Mouse (Mus musculus) heart, embryonic 14.5 days (tissue): Measurements from ENCODE around the gene Efhd2. TPM values are rescaled to one million over a fixed set of nuclear protein-coding genes. Genes with fewer than 3 reads are reported as not detected.

Experiments used
- ATAC-seq: fragments of 200-750 bp; cut with Nextera tagmentation; 2 replicates; pipeline ENCODE4 v1.8.0; 2017; ENCODE audit warnings: low read depth, moderate TSS enrichment; ENCODE audit not compliant: insufficient number of reproducible peaks, insufficient read depth, low FRiP score
- H3K27ac ChIP-seq, 2 experiments: fragments of 200-500 bp in 1 of 2; fragments of 300-500 bp in 1 of 2; sonication (generic) in 1 of 2; replicated peaks in 1 of 2; 2 replicates each; pipeline ENCODE4 v1.5.1; 2012 to 2014; ENCODE audit warnings: low read depth in 2 of 2, low read length in 2 of 2, control low read depth in 1 of 2, mild to moderate bottlenecking in 1 of 2, mixed read lengths in 1 of 2; ENCODE audit not compliant: control insufficient read depth in 1 of 2, insufficient read depth in 1 of 2
- H3K27me3 ChIP-seq: fragments of 300-500 bp; sonication (generic); 2 replicates; pipeline ENCODE4 v1.6.1; 2014; ENCODE audit warnings: mild to moderate bottlenecking, low read length, control low read depth; ENCODE audit not compliant: control insufficient read depth, insufficient read depth
- H3K36me3 ChIP-seq: fragments of 300-500 bp; sonication (generic); 2 replicates; pipeline ENCODE4 v1.6.1; 2014; ENCODE audit warnings: mild to moderate bottlenecking, control low read depth, low read length, mixed read lengths; ENCODE audit not compliant: control insufficient read depth, insufficient read depth
- H3K4me1 ChIP-seq, 2 experiments: fragments of 200-500 bp in 1 of 2; fragments of 300-500 bp in 1 of 2; sonication (generic) in 1 of 2; 2 replicates each; pipeline ENCODE4 v1.6.1; 2012 to 2014; ENCODE audit warnings: low read length in 2 of 2, control low read depth in 1 of 2, mixed read lengths in 1 of 2; ENCODE audit not compliant: control insufficient read depth in 2 of 2, insufficient read depth in 2 of 2
- H3K4me2 ChIP-seq: fragments of 300-500 bp; sonication (generic); 2 replicates; pipeline ENCODE4 v1.6.1; 2014; ENCODE audit warnings: mild to moderate bottlenecking, low read length
- H3K4me3 ChIP-seq, 2 experiments: fragments of 200-500 bp in 1 of 2; fragments of 300-500 bp in 1 of 2; sonication (generic) in 1 of 2; 2 replicates each; pipeline ENCODE4 v1.5.1; 2012 to 2014; ENCODE audit warnings: low read length in 2 of 2, mild to moderate bottlenecking in 2 of 2, control low read depth in 1 of 2, low read depth in 1 of 2, moderate library complexity in 1 of 2; ENCODE audit not compliant: control insufficient read depth in 1 of 2, insufficient read depth in 1 of 2
- H3K9ac ChIP-seq: fragments of 300-500 bp; sonication (generic); 2 replicates; pipeline ENCODE4 v1.6.1; 2014; ENCODE audit warnings: mild to moderate bottlenecking, low read length
- H3K9me3 ChIP-seq: fragments of 300-500 bp; sonication (generic); 2 replicates; pipeline ENCODE4 v1.6.1; 2016; ENCODE audit warnings: low read length, control low read depth; ENCODE audit not compliant: control insufficient read depth
- WGBS: fragments of 180-500 bp; shearing (Covaris S2); extraction: QIAGEN DNeasy Blood & Tissue Kit; methylation state at CpG from one replicate; pipeline ENCODE4 v1.1.7; 2014; 5-methylcytosine and 5-hydroxymethylcytosine counted together
- polyA plus RNA-seq: library from polyadenylated mRNA; unstranded; fragments of >200 nt; fragmentation: Nextera tagmentation; extraction: Ambion mirVana; gene quantifications from 2 replicates; pipeline ENCODE4 v1.2.1, GENCODE M21; 2014

Efhd2 gene
- polyA plus RNA-seq, 1 experiment from 2014 or later, result 43.6 TPM

- no peak overlapping the region for H3K4me3 ChIP-seq
- H3K27ac ChIP-seq, result no peak overlapping the region
- H3K9ac ChIP-seq, result no peak overlapping the region
- no peak for ATAC-seq
- H3K36me3 ChIP-seq, result no peaks in the 10 kb centered on the region
- WGBS, result 59% methylated on average over 9 of the region's 9 CpGs
- H3K4me2 ChIP-seq, result no peak overlapping the region
- no peaks in the 10 kb centered on the region for H3K27me3 ChIP-seq
- H3K4me1 ChIP-seq, result peaks cover 34 to 41% of the 10 kb centered on the region in 2 experiments
- no peaks in the 10 kb centered on the region for H3K9me3 ChIP-seq
Measured at GRCm38 (mm10) chr4:141879875-141880274, 5.2 kb upstream of the Efhd2 start.

GRCm38 (mm10) chr4:141879074-141879473, 4.4 kb upstream of the Efhd2 start:
- Histone ChIP-seq H3K27ac (peak overlapping the region in 1 of 2 experiments; percentile 8; a peak in 1 of 4 replicates), H3K27me3 (no peaks in the 10 kb centered on the region), H3K36me3 (no peaks in the 10 kb centered on the region), H3K4me2 (no peak overlapping the region), H3K9ac (no peak overlapping the region), H3K4me1 (peaks cover 32 to 38% of the 10 kb centered on the region in 2 experiments), H3K9me3 (no peaks in the 10 kb centered on the region), H3K4me3 (no peak overlapping the region)
- WGBS, result 29% methylated on average over 4 of the region's 4 CpGs
- ATAC-seq, result no peak

GRCm38 (mm10) chr4:141878621-141879020, 3.9 kb upstream of the Efhd2 start:
- Histone ChIP-seq H3K4me2 (no peak overlapping the region), H3K4me1 (peaks cover 32 to 42% of the 10 kb centered on the region in 2 experiments), H3K27ac (peak overlapping the region in 1 of 2 experiments; percentile 8; a peak in 1 of 4 replicates), H3K9ac (no peak overlapping the region), H3K4me3 (no peak overlapping the region), H3K36me3 (no peaks in the 10 kb centered on the region), H3K9me3 (no peaks in the 10 kb centered on the region), H3K27me3 (no peaks in the 10 kb centered on the region)
- WGBS, result 49% methylated on average over 7 of the region's 7 CpGs
- no peak for ATAC-seq

- Histone ChIP-seq H3K4me3 (peak overlapping the region; percentile 77 to 80), H3K27ac (peak overlapping the region; percentile 36 to 78)
Measured at GRCm38 (mm10) chr4:141875481-141876108, 875 bp upstream of the Efhd2 start.

GRCm38 (mm10) chr4:141874111-141874600, 564 bp downstream of the Efhd2 start:
- Histone ChIP-seq H3K4me2 (peak overlapping the region; percentile 99), H3K9ac (peak overlapping the region; percentile 90), H3K4me1 (peaks cover 40 to 58% of the 10 kb centered on the region in 2 experiments), H3K27ac (peak overlapping the region in 1 of 2 experiments; percentile 78; a peak in 2 of 4 replicates), H3K27me3 (no peaks in the 10 kb centered on the region), H3K9me3 (no peaks in the 10 kb centered on the region), H3K4me3 (peak overlapping the region; percentile 77 to 80), H3K36me3 (peaks cover 21% of the 10 kb centered on the region)
- WGBS, result under 1% methylated on average over 19 of the region's 19 CpGs
- no peak; the same call in 1 of the 2 replicates for ATAC-seq

More at GRCm38 (mm10) chr4:141875481-141876108, 875 bp upstream of the Efhd2 start:
- Histone ChIP-seq H3K9me3 (no peaks in the 10 kb centered on the region), H3K36me3 (peaks cover 11% of the 10 kb centered on the region), H3K27me3 (no peaks in the 10 kb centered on the region), H3K4me1 (peaks cover 37 to 54% of the 10 kb centered on the region in 2 experiments), H3K4me2 (peak overlapping the region; percentile 99), H3K9ac (peak overlapping the region; percentile 90)
- WGBS, result 7% methylated on average over 8 of the region's 8 CpGs
- no peak for ATAC-seq

GRCm38 (mm10) chr4:141872977-141873376, 1.7 kb downstream of the Efhd2 start:
- Histone ChIP-seq H3K9ac (peak overlapping the region; percentile 90), H3K4me1 (peaks cover 43 to 64% of the 10 kb centered on the region in 2 experiments)
- WGBS, result 48% methylated on average over 9 of the region's 9 CpGs

GRCm38 (mm10) chr4:141871909-141872308, 2.8 kb downstream of the Efhd2 start:
- WGBS, result 37% methylated on average over 9 of the region's 9 CpGs
- no peaks in the 10 kb centered on the region for H3K27me3 ChIP-seq
- H3K9ac ChIP-seq, result peak overlapping the region; percentile 90
- H3K4me2 ChIP-seq, result peak overlapping the region; percentile 99
- H3K27ac ChIP-seq, result peak overlapping the region; percentile 36 to 71; a peak in 3 of 4 replicates
- no peak for ATAC-seq
- H3K4me1 ChIP-seq, result peaks cover 53 to 74% of the 10 kb centered on the region in 2 experiments
- H3K9me3 ChIP-seq, result no peaks in the 10 kb centered on the region
- peaks cover 25% of the 10 kb centered on the region for H3K36me3 ChIP-seq
- H3K4me3 ChIP-seq, result peak overlapping the region; percentile 77 to 80

More at GRCm38 (mm10) chr4:141872977-141873376, 1.7 kb downstream of the Efhd2 start:
- Histone ChIP-seq H3K27ac (0 out of 4 replicates have a peak overlapping the region, but pooled peaks of 1 of the 2 experiments have one; percentile 71), H3K4me3 (peak overlapping the region; percentile 77 to 80), H3K36me3 (peaks cover 25% of the 10 kb centered on the region), H3K27me3 (no peaks in the 10 kb centered on the region), H3K9me3 (no peaks in the 10 kb centered on the region), H3K4me2 (peak overlapping the region; percentile 99)
- no peak for ATAC-seq
